Mouse (Mus musculus) erythroblast, embryonic 14.5 days (primary cell): ENCODE data around the gene Inava. TPM values are rescaled to one million over a fixed set of nuclear protein-coding genes. Genes with fewer than 3 reads are reported as not detected.
A peak's percentile ranks its signal among the peaks of the same experiment; 100 is the strongest.

Source experiments
- H3K27me3 ChIP-seq: 2 replicates; pipeline ENCODE4 v1.6.1; 2012; ENCODE audit warnings: inconsistent platforms; ENCODE audit not compliant: control insufficient read depth
- H3K36me3 ChIP-seq: 2 replicates; pipeline ENCODE4 v1.6.1; 2012; ENCODE audit warnings: mild to moderate bottlenecking, inconsistent platforms; ENCODE audit not compliant: control insufficient read depth
- H3K4me1 ChIP-seq: 2 replicates; pipeline ENCODE4 v1.6.1; 2012; ENCODE audit warnings: inconsistent platforms; ENCODE audit not compliant: control insufficient read depth
- H3K4me3 ChIP-seq: replicated peaks from 2 replicates; pipeline ENCODE3; 2012; ENCODE audit warnings: moderate library complexity, mild to moderate bottlenecking, inconsistent platforms
- H3K9me3 ChIP-seq: 2 replicates; pipeline ENCODE4 v1.6.1; 2012; ENCODE audit warnings: low read length, inconsistent platforms, mixed read lengths; ENCODE audit not compliant: control insufficient read depth
- GATA1 ChIP-seq: IDR thresholded peaks from 2 replicates; pipeline ENCODE4 v1.6.1; 2012; ENCODE audit warnings: low read length, inconsistent platforms, mixed read lengths
- TAL1 ChIP-seq: IDR thresholded peaks from 3 replicates; pipeline ENCODE4 v1.6.1; 2012; ENCODE audit warnings: low read length, inconsistent platforms, mixed read lengths
- polyA plus RNA-seq: library from polyadenylated mRNA; stranded (reverse); fragments of >175 nt; gene quantifications from 2 replicates; pipeline ENCODE4 v1.2.3, GENCODE M21; 2012

Inava gene
- polyA plus RNA-seq, 1 experiment, result not detected

DNA sequence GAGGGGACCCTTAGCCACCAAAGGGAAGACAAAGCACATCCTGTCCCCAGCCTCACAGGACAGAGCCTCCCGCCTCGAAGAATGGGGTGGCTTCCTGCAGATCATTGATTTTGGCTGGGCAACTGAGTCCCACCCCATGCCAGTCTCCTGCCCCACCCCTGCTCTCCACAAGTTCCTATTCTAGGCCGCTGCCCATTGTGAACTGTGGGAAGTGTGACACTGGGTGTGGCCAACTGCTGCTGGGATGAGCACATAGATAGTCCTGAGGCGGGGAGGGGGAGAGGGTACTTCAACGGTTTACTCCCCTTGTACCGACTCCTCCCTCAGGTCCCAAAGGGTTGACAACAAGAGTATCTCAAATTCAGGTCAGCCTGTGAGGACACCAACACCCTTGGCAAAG is 55.3 kb downstream of the Inava start:
- Histone ChIP-seq H3K4me3 (no peak overlapping the region), H3K9me3 (no peaks in the 10 kb centered on the region), H3K4me1 (peaks cover 98% of the 10 kb centered on the region), H3K36me3 (no peaks in the 10 kb centered on the region), H3K27me3 (no peaks in the 10 kb centered on the region)
- no peak for TF ChIP-seq TAL1
- no peak for TF ChIP-seq GATA1

DNA sequence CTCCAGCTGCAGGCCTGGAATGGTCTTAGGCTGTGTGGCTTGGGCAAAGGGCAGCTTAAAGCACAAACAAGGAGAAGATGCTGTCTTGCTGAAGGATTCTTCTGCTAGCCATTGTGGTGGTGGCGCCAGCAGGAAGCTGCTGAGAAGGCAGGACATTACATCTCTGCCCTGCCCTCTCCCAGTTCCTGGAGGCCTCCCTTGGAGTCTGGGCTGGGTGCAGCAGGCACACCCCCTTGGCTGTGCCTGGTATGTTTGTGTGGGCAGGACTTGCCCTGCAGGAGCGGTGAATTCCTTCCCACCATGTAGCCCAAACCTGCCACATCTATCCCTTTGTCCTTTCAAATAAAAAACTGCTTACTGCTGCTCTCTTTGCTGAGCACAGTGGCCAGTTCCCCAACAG is 57.0 kb downstream of the Inava start:
- Histone ChIP-seq H3K9me3 (no peaks in the 10 kb centered on the region), H3K36me3 (peaks cover 2% of the 10 kb centered on the region; the same call in 1 of the 2 replicates), H3K27me3 (no peaks in the 10 kb centered on the region), H3K4me1 (peaks cover 98% of the 10 kb centered on the region), H3K4me3 (no peak overlapping the region)
- TF ChIP-seq GATA1 (no peak), TAL1 (no peak)

GRCm38 (mm10) chr1:136175183-136175582 is 58.9 kb downstream of the Inava start:
- Histone ChIP-seq H3K4me3 (peak overlapping the region; percentile 44), H3K36me3 (peaks cover 2% of the 10 kb centered on the region), H3K9me3 (no peaks in the 10 kb centered on the region), H3K4me1 (peaks cover 81% of the 10 kb centered on the region), H3K27me3 (no peaks in the 10 kb centered on the region)
- TF ChIP-seq TAL1, result no peak
- TF ChIP-seq GATA1, result no peak

DNA sequence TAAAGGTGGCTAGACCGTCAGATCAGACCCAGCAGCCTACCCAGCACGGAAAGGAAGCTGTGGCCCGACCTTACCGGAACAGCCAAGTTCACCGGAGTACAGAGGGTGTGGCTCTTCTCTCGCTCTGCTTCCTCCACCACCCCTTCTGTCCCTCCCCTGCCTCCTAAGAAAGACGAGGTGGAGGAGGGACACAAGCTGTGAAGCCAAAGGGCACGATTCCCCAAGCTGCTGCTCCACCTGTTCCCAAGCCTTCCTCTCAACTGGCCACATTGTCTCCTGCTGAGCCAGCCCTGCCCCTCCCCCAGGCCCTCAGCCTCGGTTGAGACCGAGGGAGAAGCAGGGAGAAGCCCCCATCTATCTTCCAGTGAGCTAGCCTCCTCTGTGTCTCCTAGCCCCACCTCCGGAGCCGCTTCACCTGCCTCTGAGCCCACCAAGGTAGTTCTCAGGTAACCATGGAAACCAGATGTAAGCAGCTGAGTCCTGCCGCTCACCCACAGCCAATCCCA is 59.9 kb downstream of the Inava start:
- Histone ChIP-seq H3K36me3 (peaks cover 2% of the 10 kb centered on the region), H3K9me3 (no peaks in the 10 kb centered on the region), H3K4me1 (peaks cover 76% of the 10 kb centered on the region), H3K4me3 (peak overlapping the region; percentile 60), H3K27me3 (no peaks in the 10 kb centered on the region)
- TF ChIP-seq GATA1 (no peak), TAL1 (no peak)

DNA sequence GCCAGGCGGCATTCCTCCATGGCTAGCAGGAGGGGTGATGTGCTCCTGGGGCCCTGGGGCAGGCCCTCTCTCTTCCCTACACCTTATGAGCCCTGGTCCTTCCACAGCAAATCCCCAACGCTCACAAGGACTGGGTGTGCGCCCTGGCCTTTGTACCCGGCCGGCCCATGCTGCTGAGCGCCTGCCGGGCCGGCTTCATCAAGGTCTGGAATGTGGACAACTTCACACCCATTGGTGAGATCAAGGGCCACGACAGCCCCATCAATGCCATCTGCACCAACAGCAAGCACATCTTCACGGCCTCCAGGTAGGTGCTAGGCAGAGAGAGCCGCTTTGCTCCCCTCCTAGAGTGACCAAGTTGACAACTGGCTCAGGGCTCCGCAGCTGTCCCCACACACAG is 61.4 kb downstream of the Inava start:
- no peaks in the 10 kb centered on the region for H3K27me3 ChIP-seq
- peaks cover 63% of the 10 kb centered on the region for H3K4me1 ChIP-seq
- TF ChIP-seq TAL1 (no peak), GATA1 (no peak)
- peaks cover 2% of the 10 kb centered on the region for H3K36me3 ChIP-seq
- H3K4me3 ChIP-seq, result no peak overlapping the region
- H3K9me3 ChIP-seq, result no peaks in the 10 kb centered on the region

- Histone ChIP-seq H3K27me3 (no peaks in the 10 kb centered on the region), H3K36me3 (peaks cover 2% of the 10 kb centered on the region)
These were observed 64.0 kb downstream of the Inava start for GRCm38 (mm10) chr1:136170109-136170508.

DNA sequence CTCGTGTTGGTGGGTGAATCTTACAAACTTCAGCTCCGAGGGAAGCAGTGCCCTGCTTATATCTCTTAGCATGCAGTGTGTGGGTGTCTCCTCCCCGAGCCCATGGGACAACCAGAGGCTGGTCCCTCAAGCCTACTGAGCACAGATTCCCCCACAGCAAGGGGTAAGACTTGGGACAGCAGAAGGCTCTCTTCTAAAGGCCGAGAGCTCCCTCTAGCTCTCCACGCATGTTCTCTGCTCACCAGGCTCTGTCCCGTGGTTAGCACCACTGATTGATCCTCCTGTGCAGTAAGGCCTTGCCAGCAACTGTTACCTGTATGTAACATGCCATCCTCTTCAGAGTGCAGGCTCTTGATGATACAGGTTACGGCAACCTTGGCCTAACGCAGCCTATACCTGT is 66.4 kb downstream of the Inava start:
- TF ChIP-seq GATA1 (no peak), TAL1 (no peak)
- Histone ChIP-seq H3K36me3 (no peaks in the 10 kb centered on the region; the same call in none of the 2 replicates), H3K4me3 (no peak overlapping the region), H3K27me3 (no peaks in the 10 kb centered on the region), H3K4me1 (peaks cover 15% of the 10 kb centered on the region), H3K9me3 (no peaks in the 10 kb centered on the region)

More at GRCm38 (mm10) chr1:136170109-136170508, 64.0 kb downstream of the Inava start:
- H3K4me1 ChIP-seq, result peaks cover 40% of the 10 kb centered on the region
- TF ChIP-seq TAL1 (no peak), GATA1 (no peak)
- H3K4me3 ChIP-seq, result no peak overlapping the region
- no peaks in the 10 kb centered on the region for H3K9me3 ChIP-seq

DNA sequence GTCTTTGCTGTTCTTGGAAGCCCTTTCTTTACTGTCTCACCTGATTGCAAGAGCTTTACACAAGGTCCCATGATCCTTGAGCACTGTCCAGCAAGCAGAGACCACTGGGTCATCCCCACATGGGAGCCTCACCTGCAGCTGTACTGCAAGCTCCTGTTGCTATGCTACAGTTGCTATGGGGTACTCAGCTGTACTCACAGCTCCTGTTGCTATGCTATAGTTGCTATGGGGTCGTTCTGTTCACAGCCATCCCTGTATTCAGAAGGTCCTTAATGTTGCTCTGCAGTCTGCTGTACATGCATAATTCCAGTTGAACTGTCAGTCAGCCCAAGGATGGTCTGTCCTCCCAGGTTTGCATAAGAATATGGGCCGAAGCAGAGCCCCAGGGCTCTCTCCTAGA is 68.6 kb downstream of the Inava start:
- TF ChIP-seq GATA1, result no peak
- no peak for TF ChIP-seq TAL1
- no peaks in the 10 kb centered on the region for H3K9me3 ChIP-seq
- peaks cover 9% of the 10 kb centered on the region for H3K4me1 ChIP-seq
- no peak overlapping the region for H3K4me3 ChIP-seq
- H3K27me3 ChIP-seq, result no peaks in the 10 kb centered on the region
- H3K36me3 ChIP-seq, result no peaks in the 10 kb centered on the region; the same call in 1 of the 2 replicates

Other genes with a start within 250 kb of the Inava start
- gene Igfn1, start 227.9 kb downstream of the Inava start, polyA plus RNA-seq, result not detected in 2 replicates
- gene Tmem9, start 226.1 kb downstream of the Inava start, polyA plus RNA-seq, result 8.2 and 10.2 TPM in 2 replicates
- gene Ascl5, start 183.5 kb downstream of the Inava start, polyA plus RNA-seq, result 0.07 TPM in 1 of 2 replicates, not detected in the other
- not detected in 2 replicates for gene Cacna1s, start 181.5 kb downstream of the Inava start, polyA plus RNA-seq
- 0.03 and 0.15 TPM in 2 replicates for gene Kif21b, start 102.9 kb downstream of the Inava start, polyA plus RNA-seq
- gene Mroh3, start 21.4 kb downstream of the Inava start, polyA plus RNA-seq, result not detected in 2 replicates
- gene Gpr25, start 26.6 kb upstream of the Inava start, polyA plus RNA-seq, result 0.04 TPM in 1 of 2 replicates, not detected in the other
- gene Camsap2, start 111.8 kb upstream of the Inava start, polyA plus RNA-seq, result 0.76 and 1.1 TPM in 2 replicates
- gene Ddx59, start 181.0 kb upstream of the Inava start, polyA plus RNA-seq, result 0.07 and 0.09 TPM in 2 replicates
- 0.43 and 0.44 TPM in 2 replicates for gene Kif14, start 232.1 kb upstream of the Inava start, polyA plus RNA-seq